Mouse (Mus musculus) stomach, adult 2 months (tissue): Measurements from ENCODE around the gene Brd7. TPM values are rescaled to one million over a fixed set of nuclear protein-coding genes. Genes with fewer than 3 reads are reported as not detected.

Experiments
- polyA plus RNA-seq: library from polyadenylated mRNA; depleted of rRNA; stranded (reverse); fragments of >200 nt; gene quantifications from 2 replicates; pipeline ENCODE4 v1.2.3, GENCODE M21; 2012; rRNA removed

Gene Brd7
- polyA plus RNA-seq = 4.1 and 7.1 TPM in 2 replicates

DNA sequence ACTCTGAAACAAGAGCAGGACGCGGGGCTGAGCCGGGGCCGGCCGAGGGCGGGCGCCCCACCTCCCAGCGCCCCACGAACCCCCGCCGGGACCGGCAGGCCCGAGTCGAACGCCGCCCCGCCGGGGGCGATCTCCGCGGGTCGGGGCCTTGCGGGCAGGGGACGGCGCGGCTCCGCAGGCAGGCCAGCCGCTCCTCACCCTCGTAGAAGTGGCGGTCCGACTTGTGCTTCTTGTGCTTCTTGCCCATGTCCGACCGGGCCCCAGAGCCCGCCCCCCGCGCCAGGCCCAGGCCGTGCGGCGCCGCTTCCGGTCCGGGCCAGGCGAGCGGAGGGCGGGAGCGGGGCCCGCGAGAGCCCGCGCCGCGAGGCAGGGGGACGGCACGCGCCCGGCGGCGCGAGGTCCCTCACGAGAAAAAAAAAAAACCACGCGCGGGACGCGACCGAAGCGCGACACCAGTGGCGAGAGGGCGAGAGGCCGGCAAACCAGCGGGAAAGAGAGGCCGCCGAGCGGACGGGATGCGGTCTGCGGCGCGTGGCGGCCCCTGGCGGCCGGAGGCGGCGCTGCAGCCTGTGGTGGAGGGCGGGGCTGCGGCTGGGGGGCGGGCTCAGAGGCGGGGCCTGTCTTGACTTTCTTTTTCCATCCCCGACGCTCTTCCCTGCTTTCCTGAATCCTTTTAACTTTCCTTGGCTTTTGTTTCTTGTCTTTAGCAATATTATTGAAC lies at the start of gene Brd7:
Gene Brd7, minus strand, starts transcription at position 487 of the 721 bp plus-strand sequence.

Other genes with a start within 250 kb of the Brd7 start
- 2.0 and 2.5 TPM in 2 replicates for gene Cnep1r1, start 243.4 kb downstream of the Brd7 start, polyA plus RNA-seq
- gene Heatr3, start 224.3 kb downstream of the Brd7 start, polyA plus RNA-seq = 4.0 and 4.1 TPM in 2 replicates
- 4.0 and 5.1 TPM in 2 replicates for gene Tent4b, start 163.0 kb downstream of the Brd7 start, polyA plus RNA-seq
- gene Adcy7, start 89.8 kb downstream of the Brd7 start, polyA plus RNA-seq = 4.2 and 5.5 TPM in 2 replicates
- gene Nkd1, start 159.2 kb upstream of the Brd7 start, polyA plus RNA-seq = 30.1 and 37.3 TPM in 2 replicates